Mouse (Mus musculus) cerebellum, postnatal 25 days (tissue): ENCODE measurements at regions not wholly inside any gene's neighbourhood (a gene's known extent, or its start where the extent isn't known, plus 50 kb on each side); places are given as distances from the start of the nearest gene placed in this dataset.

Experiments
- DNase-seq, 2 experiments: peaks; one replicate each; pipeline ENCODE4 v3.0.0; 2021; ENCODE audit warnings: mixed read lengths in 2 of 2

- DNase-seq = no peak
These were observed 234.9 kb upstream of the Emcn start for GRCm38 (mm10) chr3:137105930-137106329.

GRCm38 (mm10) chr3:137108197-137108596, 232.7 kb upstream of the Emcn start:
- no peak for DNase-seq

- DNase-seq = peak; percentile 95 to 97
These were observed 231.1 kb upstream of the Emcn start for GRCm38 (mm10) chr3:137109786-137110185.

DNA sequence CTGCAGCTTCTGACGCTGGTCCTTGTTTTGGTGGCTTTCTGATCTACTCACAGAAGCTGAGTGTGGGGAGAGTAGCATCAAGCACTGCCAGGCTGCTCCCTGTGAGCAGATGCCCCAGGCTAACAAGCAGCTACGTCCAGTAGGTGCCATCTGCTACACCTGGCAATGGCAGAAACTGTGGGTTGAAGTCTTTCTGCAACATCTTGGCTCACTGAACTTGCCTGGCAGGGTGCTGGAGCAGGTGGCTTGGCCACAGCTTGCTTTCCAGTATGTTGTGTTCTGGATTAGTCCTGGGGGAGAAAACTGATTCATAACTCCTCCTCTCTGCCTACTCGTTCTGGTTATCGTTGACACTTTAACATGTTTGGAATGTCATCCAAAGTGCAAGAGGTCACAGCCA, 230.4 kb upstream of the Emcn start:
- peak; percentile 95 for DNase-seq

DNA sequence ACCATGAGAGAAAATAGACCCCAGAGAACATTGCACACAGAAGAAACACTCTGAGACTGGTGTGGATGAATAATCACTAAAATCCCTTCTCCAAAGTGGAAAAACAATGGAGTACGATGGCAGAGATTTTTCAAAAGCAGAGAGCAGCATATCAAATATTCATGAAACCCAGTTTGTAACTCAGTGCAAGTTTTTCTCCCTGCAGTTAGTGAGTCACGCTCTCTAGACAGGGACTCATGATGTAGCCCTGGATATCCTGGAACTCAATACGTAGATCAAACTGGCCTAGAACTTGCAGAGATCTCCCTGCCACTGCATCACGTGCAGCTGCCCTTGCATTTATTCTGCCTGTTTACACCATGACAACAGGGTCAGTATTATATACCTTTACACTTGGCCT, 210.9 kb upstream of the Emcn start:
- no peak for DNase-seq

DNA sequence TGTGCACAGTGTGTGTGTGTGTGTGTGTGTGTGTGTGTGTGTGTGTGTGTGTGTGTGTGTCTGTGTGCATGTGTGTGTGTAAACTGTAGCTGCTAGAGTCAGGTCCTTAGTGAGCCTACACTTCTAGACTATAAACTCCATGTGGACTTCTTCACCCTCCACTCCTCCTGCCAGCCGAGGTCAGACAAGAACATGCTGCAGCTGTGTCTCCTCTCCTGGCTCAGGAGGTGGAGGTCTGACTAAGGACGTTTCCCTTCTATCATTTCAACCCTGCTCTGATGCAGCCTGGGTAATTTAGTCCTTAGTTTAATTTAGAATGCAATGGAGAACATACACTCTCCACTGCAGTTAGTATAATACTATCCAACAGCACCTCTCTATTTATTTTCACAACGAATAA, 198.8 kb upstream of the Emcn start:
- no peak for DNase-seq

DNA sequence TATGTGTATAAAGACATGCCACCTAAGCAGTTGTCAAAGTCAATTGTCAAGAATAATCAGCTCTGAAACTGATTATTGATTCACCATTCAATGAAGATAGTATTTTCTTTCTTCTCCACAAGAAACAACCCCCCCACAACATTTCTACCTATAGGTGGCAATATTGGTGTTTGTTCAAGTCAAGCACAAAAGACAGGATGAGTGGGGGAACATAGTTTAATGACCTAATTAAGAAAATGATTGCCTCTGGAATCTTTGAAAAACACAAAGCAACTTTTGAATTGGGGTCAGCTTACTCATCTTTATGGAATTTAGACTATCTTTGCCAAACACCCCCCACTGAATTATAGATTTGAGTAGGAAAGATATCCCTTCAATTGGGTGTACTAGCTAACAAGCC, 194.8 kb upstream of the Emcn start:
- no peak for DNase-seq

DNA sequence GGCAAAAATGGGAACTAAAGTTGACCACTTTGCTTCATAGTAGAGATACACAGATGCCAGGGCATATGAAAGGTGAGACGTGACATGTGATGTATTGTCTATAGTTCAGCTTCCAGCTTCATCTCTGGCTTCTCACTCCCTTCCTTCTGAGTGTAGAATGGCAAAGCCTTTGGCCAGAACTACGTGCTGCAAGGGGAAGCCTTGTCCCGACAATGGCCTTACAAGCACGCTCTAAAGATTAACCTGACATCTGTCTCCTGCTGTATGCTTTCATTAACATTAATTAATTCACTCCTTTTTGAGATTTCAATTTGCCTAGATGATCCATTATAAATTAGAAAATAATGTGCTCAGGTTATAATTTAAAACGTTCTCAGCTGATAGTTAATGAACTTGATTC, 193.5 kb upstream of the Emcn start:
- no peak for DNase-seq

DNA sequence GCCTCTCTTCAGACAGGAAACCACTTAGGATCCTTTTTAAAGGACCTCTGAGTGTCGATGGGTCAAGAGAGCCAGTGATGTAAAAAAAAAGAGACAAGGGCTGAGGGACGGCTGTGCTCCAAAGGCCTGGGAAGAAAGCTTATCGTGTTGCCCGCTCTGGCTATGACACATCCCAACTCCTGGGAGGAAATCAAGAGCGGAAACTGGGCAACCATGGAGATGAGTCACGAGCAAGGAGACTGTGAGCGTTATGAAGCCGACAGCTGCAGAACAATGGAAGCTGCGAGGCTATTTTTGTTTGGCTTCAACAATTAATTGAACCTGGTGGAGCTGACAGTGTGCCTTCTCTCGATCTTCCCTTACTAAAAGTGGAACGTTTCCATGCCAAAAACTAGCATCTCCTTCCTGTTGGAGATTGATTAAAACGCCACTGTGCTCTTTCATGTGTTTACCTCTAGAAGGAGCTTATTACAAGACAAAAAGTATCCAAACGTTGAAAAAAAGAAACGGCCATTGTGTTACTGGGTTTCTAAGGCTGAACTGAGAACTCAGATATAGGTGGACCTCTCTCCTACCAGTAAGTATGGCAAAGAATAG, 190.4 kb upstream of the Emcn start:
- peak; percentile 51 to 56 for DNase-seq

DNA sequence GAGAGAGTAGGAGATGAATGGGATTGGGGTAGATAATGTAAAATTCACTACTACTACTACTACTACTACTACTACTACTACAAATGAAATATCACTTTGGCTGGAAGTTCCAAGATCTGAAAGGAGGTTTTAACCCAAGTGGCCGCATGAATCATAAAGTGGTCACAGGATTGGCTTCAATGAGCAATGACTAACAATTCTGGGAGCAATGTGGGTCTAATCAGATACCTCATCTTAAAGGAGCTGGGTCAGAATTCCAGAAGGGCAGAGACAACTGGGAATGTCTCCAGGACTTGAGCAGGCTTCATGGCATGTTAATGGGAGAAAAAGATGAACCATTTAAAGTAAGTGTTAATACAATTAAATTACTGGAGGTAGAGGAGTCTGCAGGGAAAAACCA, 189.4 kb upstream of the Emcn start:
- no peak for DNase-seq

DNA sequence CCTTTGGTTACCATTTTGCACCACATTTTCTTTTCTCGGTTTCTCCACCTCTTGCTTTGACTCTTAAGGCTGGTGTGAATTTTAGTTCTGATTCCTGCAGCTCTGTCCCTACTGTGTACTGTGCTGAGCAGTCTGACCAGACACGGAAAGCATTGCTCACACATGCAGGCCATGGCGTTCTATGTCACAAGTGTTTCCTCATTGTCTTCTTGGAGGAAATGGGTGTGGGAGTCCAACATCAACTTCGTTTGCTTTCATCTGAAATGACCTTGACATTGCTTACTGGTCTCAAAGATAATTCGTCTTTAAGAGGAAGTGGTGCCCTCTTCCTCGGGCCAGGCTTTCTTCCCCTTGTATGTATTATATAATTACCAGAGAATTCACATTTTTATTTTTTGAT, 187.6 kb upstream of the Emcn start:
- DNase-seq = no peak

GRCm38 (mm10) chr3:137154200-137155042, 186.4 kb upstream of the Emcn start:
- DNase-seq = no peak

GRCm38 (mm10) chr3:137155043-137155404, 185.8 kb upstream of the Emcn start:
- DNase-seq = no peak

DNA sequence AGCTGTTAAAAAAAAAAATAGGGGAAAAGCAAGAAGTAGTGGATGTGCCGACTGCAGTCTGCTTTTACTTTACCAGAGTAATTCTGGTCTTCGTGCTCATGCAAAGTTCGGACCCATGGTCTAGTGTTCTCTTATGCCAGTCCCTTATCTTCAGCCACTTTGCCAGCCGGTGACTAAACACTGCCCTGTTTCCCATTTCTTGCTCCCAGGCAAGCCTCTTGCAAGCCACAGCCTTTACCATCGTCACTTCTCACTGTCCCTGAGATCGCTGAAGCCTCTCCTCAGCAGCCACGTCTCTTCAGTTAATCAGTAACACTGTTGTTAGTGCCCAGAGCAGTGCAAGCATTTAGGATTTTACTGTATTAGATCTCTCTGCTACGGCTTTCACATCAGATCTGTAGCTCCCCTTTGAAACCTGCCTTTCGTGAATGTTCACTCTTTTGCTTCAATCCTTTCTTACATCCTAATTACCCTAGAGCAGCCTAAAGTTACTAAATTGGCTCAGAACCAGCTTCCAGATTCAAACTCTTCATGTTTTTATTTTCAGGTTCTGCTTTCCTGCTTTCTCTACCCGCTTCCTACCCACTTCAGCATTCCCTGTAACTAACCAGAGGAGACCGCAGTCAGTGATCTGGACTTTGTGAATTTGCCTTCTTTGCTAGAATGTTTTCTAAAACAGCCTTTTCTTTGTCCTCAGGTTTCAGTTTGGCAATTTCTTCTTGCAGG, 184.5 kb upstream of the Emcn start:
- no peak for DNase-seq

DNA sequence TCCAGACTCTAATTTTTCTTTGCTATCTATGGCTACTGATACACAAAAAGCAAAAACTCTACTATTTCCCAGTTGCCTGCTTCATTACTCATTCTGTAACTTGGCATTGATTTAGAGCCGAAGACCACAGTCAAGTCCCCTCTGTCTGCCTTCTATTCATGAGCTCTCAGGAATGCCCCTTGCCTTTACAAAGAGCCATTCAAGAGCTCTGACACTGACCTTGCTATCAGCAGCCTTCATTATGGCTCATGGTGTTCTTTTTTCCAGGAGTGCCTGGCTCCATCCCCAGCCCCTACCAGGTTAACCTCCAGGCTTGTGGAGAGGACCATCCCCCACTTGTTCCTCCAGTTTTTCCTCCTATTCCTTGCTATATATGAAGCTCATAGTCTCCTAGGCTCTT, 151.8 kb upstream of the Emcn start:
- DNase-seq = no peak

DNA sequence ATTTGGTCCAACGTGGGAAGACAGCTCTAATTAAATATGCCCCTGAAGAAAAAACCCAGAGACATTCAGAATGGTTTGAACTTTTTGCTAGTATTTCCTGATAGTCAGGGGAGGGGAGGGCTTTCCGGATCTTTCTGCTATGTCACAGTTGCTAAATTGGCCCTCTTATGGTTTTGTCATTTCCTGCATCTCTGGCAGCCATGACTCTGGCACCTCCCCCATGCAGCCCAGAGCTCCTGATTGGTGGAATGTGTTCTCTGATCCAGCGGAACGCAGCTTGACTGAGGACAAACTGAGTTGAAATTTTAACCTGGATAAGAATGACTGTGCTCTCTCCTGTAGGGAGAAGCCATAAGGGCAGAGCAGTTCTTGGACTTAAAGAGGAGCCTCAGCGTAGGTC, 150.4 kb upstream of the Emcn start:
- no peak for DNase-seq

GRCm38 (mm10) chr3:137191009-137191408, 149.9 kb upstream of the Emcn start:
- DNase-seq = no peak

GRCm38 (mm10) chr3:137193873-137194272, 147.0 kb upstream of the Emcn start:
- DNase-seq = no peak

DNA sequence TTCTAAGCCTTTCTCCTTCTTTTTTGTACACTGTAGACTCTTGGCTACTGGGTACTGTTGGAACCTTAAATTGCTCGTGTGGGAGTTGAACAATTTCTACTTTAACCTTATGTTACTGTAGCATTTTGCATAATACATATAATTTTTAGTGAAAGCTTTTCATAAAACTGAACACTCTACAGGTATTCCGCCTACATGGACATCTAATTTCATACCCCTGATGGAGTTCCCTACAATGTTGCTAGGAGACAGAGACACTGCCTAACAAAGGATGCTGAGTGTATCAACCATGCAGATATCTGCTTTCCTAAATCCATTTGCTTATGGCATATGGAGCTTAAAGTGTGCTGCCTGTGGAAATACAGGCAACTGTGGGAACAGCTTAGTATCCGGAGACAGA, 129.2 kb upstream of the Emcn start:
- no peak for DNase-seq

- peak in 1 of 2 experiments; percentile 42 for DNase-seq
These were observed 124.8 kb upstream of the Emcn start for GRCm38 (mm10) chr3:137216036-137216435.

- DNase-seq = no peak
These were observed 123.6 kb upstream of the Emcn start for GRCm38 (mm10) chr3:137217245-137217644.

- peak in 1 of 2 experiments; percentile 15 for DNase-seq
These were observed 122.9 kb upstream of the Emcn start for GRCm38 (mm10) chr3:137217926-137218325.

GRCm38 (mm10) chr3:137226151-137226550, 114.7 kb upstream of the Emcn start:
- no peak for DNase-seq
